Mouse (Mus musculus) layer of hippocampus, adult 8-10 months (tissue): ENCODE results near the gene Eipr1. TPM values are rescaled to one million over a fixed set of nuclear protein-coding genes. Genes with fewer than 3 reads are reported as not detected.

Experiments
- total RNA-seq, 4 experiments: library from RNA; stranded (reverse); gene quantifications; 2 replicates each; pipeline ENCODE4 v1.2.4; 2022

Gene Eipr1
- total RNA-seq, 4 experiments from 2014 or later = 45.7 to 63.2 (median 54.1) TPM

Other genes with a start within 250 kb of the Eipr1 start
- under 1 TPM; 0.20 to 0.43 (median 0.34) TPM for gene Dcdc2c, start 199.4 kb upstream of the Eipr1 start, total RNA-seq
- under 1 TPM in 3 of 4 experiments, not detected in 1; 0.23 to 0.45 (median 0.36) TPM for gene Allc, start 169.3 kb upstream of the Eipr1 start, total RNA-seq
- gene Colec11, start 128.4 kb upstream of the Eipr1 start, total RNA-seq = under 1 TPM; 0.55 to 0.85 (median 0.62) TPM
- 100 to 1,000 TPM; 245 to 375 (median 299) TPM for gene Rps7, start 115.8 kb upstream of the Eipr1 start, total RNA-seq
- gene Rnaseh1, start 102.2 kb upstream of the Eipr1 start, total RNA-seq = 10 to 100 TPM; 13.4 to 16.3 (median 14.5) TPM
- 10 to 100 TPM; 41.6 to 48.1 (median 43.4) TPM for gene Adi1, start 76.6 kb upstream of the Eipr1 start, total RNA-seq
- 10 to 100 TPM; 56.4 to 64.8 (median 59.1) TPM for gene Trappc12, start 1.3 kb upstream of the Eipr1 start, total RNA-seq